Mouse (Mus musculus): ENCODE measurements at regions not wholly inside any gene's neighbourhood (a gene's known extent, or its start where the extent isn't known, plus 50 kb on each side); places are given as distances from the start of the nearest gene placed in this dataset.
"Not testable (repeated sequence)": the region's sequence is repeated elsewhere in the genome, so short reads cannot be mapped to it uniquely, and the experiment has no call there.

GRCm38 (mm10) chr5:81878563-81878962 lies 858.6 kb downstream of the Adgrl3 start:
- DNase-seq, result no peak

- no peak for DNase-seq
Measured at GRCm38 (mm10) chr5:81893358-81893757, 873.4 kb downstream of the Adgrl3 start.

- DNase-seq, result no peak
Measured at GRCm38 (mm10) chr5:81909368-81909767, 889.4 kb downstream of the Adgrl3 start.

- no peak for DNase-seq
Measured at GRCm38 (mm10) chr5:81909964-81910363, 890.0 kb downstream of the Adgrl3 start.

- no peak for DNase-seq
Measured at GRCm38 (mm10) chr5:81916667-81917066, 896.7 kb downstream of the Adgrl3 start.

- no peak for DNase-seq
Measured at GRCm38 (mm10) chr5:81940798-81941197, 920.9 kb downstream of the Adgrl3 start.

GRCm38 (mm10) chr5:81969685-81970524 lies 950.0 kb downstream of the Adgrl3 start:
- DNase-seq, result no peak

GRCm38 (mm10) chr5:81970525-81971011 lies 950.6 kb downstream of the Adgrl3 start:
- no peak for DNase-seq

- no peak for DNase-seq
Measured at GRCm38 (mm10) chr5:81976515-81976914, 956.6 kb downstream of the Adgrl3 start.

GRCm38 (mm10) chr5:81983351-81983750 lies 963.4 kb downstream of the Adgrl3 start:
- no peak for DNase-seq

- no peak for DNase-seq
Measured at GRCm38 (mm10) chr5:81988069-81988468, 968.1 kb downstream of the Adgrl3 start.

GRCm38 (mm10) chr5:82007955-82008354 lies 988.0 kb downstream of the Adgrl3 start:
- no peak for DNase-seq

- no peak for DNase-seq
Measured at GRCm38 (mm10) chr5:82024126-82024525, 1004.2 kb downstream of the Adgrl3 start.

GRCm38 (mm10) chr5:82034776-82035175 lies 1014.8 kb downstream of the Adgrl3 start:
- DNase-seq, result peak; percentile 27

GRCm38 (mm10) chr5:82046106-82046505 lies 1026.2 kb downstream of the Adgrl3 start:
- no peak for DNase-seq

GRCm38 (mm10) chr5:82059108-82059838 lies 1039.3 kb downstream of the Adgrl3 start:
- no peak for DNase-seq

- DNase-seq, result peak; percentile 34
Measured at GRCm38 (mm10) chr5:82060679-82061078, 1040.7 kb downstream of the Adgrl3 start.

- not testable (repeated sequence) for DNase-seq
Measured at GRCm38 (mm10) chr5:82069221-82069620, 1049.3 kb downstream of the Adgrl3 start.

- no peak for DNase-seq
Measured at GRCm38 (mm10) chr5:82089401-82089800, 1069.5 kb downstream of the Adgrl3 start.

- no peak for DNase-seq
Measured at GRCm38 (mm10) chr5:82103056-82103807, 1083.3 kb downstream of the Adgrl3 start.

GRCm38 (mm10) chr5:82103857-82104256 lies 1083.9 kb downstream of the Adgrl3 start:
- no peak for DNase-seq

- no peak for DNase-seq
Measured at GRCm38 (mm10) chr5:82125921-82126459, 1106.1 kb downstream of the Adgrl3 start.

- DNase-seq, result no peak
Measured at GRCm38 (mm10) chr5:82142063-82142462, 1122.1 kb downstream of the Adgrl3 start.
